Mouse (Mus musculus) heart, embryonic 13.5 days (tissue): ENCODE results near the gene Adra1d. TPM values are rescaled to one million over a fixed set of nuclear protein-coding genes. Genes with fewer than 3 reads are reported as not detected.

Experiments used
- ATAC-seq: fragments of 200-750 bp; cut with Nextera tagmentation; 2 replicates; pipeline ENCODE4 v1.8.0; 2017; ENCODE audit warnings: moderate TSS enrichment; ENCODE audit not compliant: insufficient number of reproducible peaks, low FRiP score, low TSS enrichment; ENCODE audit errors: extremely low read depth
- H3K27ac ChIP-seq: fragments of 300-500 bp; sonication (generic); replicated peaks from 2 replicates; pipeline ENCODE4 v1.5.1; 2015; ENCODE audit warnings: moderate library complexity, mild to moderate bottlenecking, inconsistent platforms
- H3K27me3 ChIP-seq: fragments of 300-500 bp; sonication (generic); replicated peaks from 2 replicates; pipeline ENCODE4 v1.6.1; 2015; ENCODE audit warnings: mild to moderate bottlenecking, inconsistent platforms
- H3K36me3 ChIP-seq: fragments of 300-500 bp; sonication (generic); 2 replicates; pipeline ENCODE4 v1.6.1; 2015; ENCODE audit warnings: mild to moderate bottlenecking, inconsistent platforms
- H3K4me1 ChIP-seq: fragments of 300-500 bp; sonication (generic); 2 replicates; pipeline ENCODE4 v1.6.1; 2015; ENCODE audit warnings: inconsistent platforms
- H3K4me2 ChIP-seq: fragments of 300-500 bp; sonication (generic); 2 replicates; pipeline ENCODE4 v1.6.1; 2015; ENCODE audit warnings: inconsistent platforms, mild to moderate bottlenecking, moderate library complexity
- H3K4me3 ChIP-seq: fragments of 300-500 bp; sonication (generic); 2 replicates; pipeline ENCODE4 v1.5.1; 2015; ENCODE audit warnings: moderate library complexity, mild to moderate bottlenecking, inconsistent platforms
- H3K9ac ChIP-seq: fragments of 300-500 bp; sonication (generic); 2 replicates; pipeline ENCODE4 v1.6.1; 2015; ENCODE audit warnings: inconsistent platforms, mild to moderate bottlenecking, moderate library complexity
- H3K9me3 ChIP-seq: fragments of 300-500 bp; sonication (generic); 2 replicates; pipeline ENCODE4 v1.6.1; 2016; ENCODE audit warnings: inconsistent platforms
- WGBS: fragments of 180-500 bp; shearing (Covaris S2); methylation state at CpG from one replicate; pipeline ENCODE4 v1.1.7; 2015; ENCODE audit warnings: mixed read lengths; 5-methylcytosine and 5-hydroxymethylcytosine counted together
- polyA plus RNA-seq: library from polyadenylated mRNA; unstranded; fragments of >200 nt; fragmentation: Nextera tagmentation; extraction: Ambion mirVana; gene quantifications from 2 replicates; pipeline ENCODE4 v1.2.1, GENCODE M21; 2015

Gene Adra1d
- polyA plus RNA-seq, 1 experiment from 2014 or later: 0.24 TPM

- no peaks in the 10 kb centered on the region for H3K36me3 ChIP-seq
- peak overlapping the region; percentile 58 for H3K27ac ChIP-seq
- no peaks in the 10 kb centered on the region for H3K9me3 ChIP-seq
- H3K27me3 ChIP-seq: peaks cover 12% of the 10 kb centered on the region; the same call in 1 of the 2 replicates
- WGBS: 35% methylated on average over 7 of the region's 7 CpGs
- peaks cover 15% of the 10 kb centered on the region for H3K4me1 ChIP-seq
- peak; percentile 54 for ATAC-seq
- H3K4me2 ChIP-seq: no peak overlapping the region
- H3K9ac ChIP-seq: no peak overlapping the region
- H3K4me3 ChIP-seq: no peak overlapping the region
These were observed 23.7 kb downstream of the Adra1d start for GRCm38 (mm10) chr2:131538341-131538740.

- peaks cover 6% of the 10 kb centered on the region; the same call in 1 of the 2 replicates for H3K27me3 ChIP-seq
- peaks cover 19% of the 10 kb centered on the region for H3K4me1 ChIP-seq
- no peak overlapping the region for H3K4me2 ChIP-seq
- H3K27ac ChIP-seq: no peak overlapping the region
- no peaks in the 10 kb centered on the region for H3K36me3 ChIP-seq
- H3K9me3 ChIP-seq: no peaks in the 10 kb centered on the region
- ATAC-seq: no peak
- WGBS: 76% methylated on average over 5 of the region's 5 CpGs
- no peak overlapping the region for H3K9ac ChIP-seq
- no peak overlapping the region for H3K4me3 ChIP-seq
These were observed 26.9 kb downstream of the Adra1d start for GRCm38 (mm10) chr2:131535168-131535567.

DNA sequence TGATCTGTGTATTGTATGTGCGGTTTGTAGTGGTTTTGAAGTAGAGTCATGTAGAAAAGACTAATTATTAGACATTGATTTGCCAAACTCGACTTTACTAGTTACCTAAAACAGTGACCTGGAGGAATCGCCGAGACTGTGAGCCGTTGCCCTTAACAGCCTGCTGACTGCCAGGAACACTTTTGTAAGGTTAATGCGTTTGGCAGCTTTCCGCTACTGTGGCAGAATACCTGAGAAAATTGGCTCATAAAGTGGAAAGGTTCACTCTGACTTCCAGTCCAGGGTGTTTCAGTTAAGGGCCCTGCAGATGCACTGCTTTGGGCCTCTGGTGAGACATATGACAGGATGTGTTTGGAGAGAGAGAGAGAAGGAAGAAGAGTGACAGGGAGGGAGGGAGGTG, 30.8 kb downstream of the Adra1d start:
- H3K27ac ChIP-seq: no peak overlapping the region
- H3K9me3 ChIP-seq: no peaks in the 10 kb centered on the region
- WGBS: 77% methylated on average over 7 of the region's 7 CpGs
- no peak overlapping the region for H3K9ac ChIP-seq
- no peak overlapping the region for H3K4me3 ChIP-seq
- ATAC-seq: no peak
- H3K4me2 ChIP-seq: no peak overlapping the region
- H3K27me3 ChIP-seq: peaks cover 6% of the 10 kb centered on the region; the same call in 1 of the 2 replicates
- H3K36me3 ChIP-seq: 0 out of 2 replicates have a peak, but pooled peaks cover 3% of the 10 kb centered on the region
- H3K4me1 ChIP-seq: peaks cover 5% of the 10 kb centered on the region; the same call in 1 of the 2 replicates

- Histone ChIP-seq H3K4me1 (peaks cover 5% of the 10 kb centered on the region; the same call in 1 of the 2 replicates), H3K27ac (no peak overlapping the region), H3K9me3 (no peaks in the 10 kb centered on the region), H3K27me3 (peaks cover 6% of the 10 kb centered on the region; the same call in 1 of the 2 replicates), H3K9ac (no peak overlapping the region), H3K36me3 (peaks cover 7% of the 10 kb centered on the region; the same call in 1 of the 2 replicates), H3K4me3 (no peak overlapping the region), H3K4me2 (no peak overlapping the region)
- WGBS: 22% methylated on average over 9 of the region's 9 CpGs
- ATAC-seq: no peak
These were observed 31.5 kb downstream of the Adra1d start for GRCm38 (mm10) chr2:131530623-131531008.

- WGBS: 27% methylated on average over 11 of the region's 11 CpGs
- H3K4me3 ChIP-seq: no peak overlapping the region
- no peaks in the 10 kb centered on the region for H3K9me3 ChIP-seq
- H3K9ac ChIP-seq: no peak overlapping the region
- no peak overlapping the region for H3K4me2 ChIP-seq
- H3K4me1 ChIP-seq: peaks cover 5% of the 10 kb centered on the region; the same call in 1 of the 2 replicates
- H3K27ac ChIP-seq: no peak overlapping the region
- peaks cover 6% of the 10 kb centered on the region; the same call in 1 of the 2 replicates for H3K27me3 ChIP-seq
- no peak for ATAC-seq
- H3K36me3 ChIP-seq: peaks cover 13% of the 10 kb centered on the region; the same call in 1 of the 2 replicates
These were observed 32.0 kb downstream of the Adra1d start for GRCm38 (mm10) chr2:131529898-131530622.

GRCm38 (mm10) chr2:131527061-131527460, 35.0 kb downstream of the Adra1d start:
- Histone ChIP-seq H3K27ac (no peak overlapping the region), H3K4me1 (peaks cover 5% of the 10 kb centered on the region; the same call in 1 of the 2 replicates), H3K4me3 (no peak overlapping the region), H3K27me3 (no peaks in the 10 kb centered on the region), H3K36me3 (peaks cover 27% of the 10 kb centered on the region), H3K9me3 (no peaks in the 10 kb centered on the region), H3K4me2 (no peak overlapping the region), H3K9ac (no peak overlapping the region)
- ATAC-seq: no peak
- 46% methylated on average over 3 of the region's 3 CpGs for WGBS

- peaks cover 62% of the 10 kb centered on the region for H3K36me3 ChIP-seq
- no peak overlapping the region for H3K27ac ChIP-seq
- 92% methylated on average over 19 of the region's 19 CpGs for WGBS
- no peak overlapping the region for H3K9ac ChIP-seq
- H3K27me3 ChIP-seq: no peaks in the 10 kb centered on the region
- no peak overlapping the region for H3K4me2 ChIP-seq
- no peak overlapping the region for H3K4me3 ChIP-seq
- ATAC-seq: no peak
- no peaks in the 10 kb centered on the region for H3K9me3 ChIP-seq
- peaks cover 22% of the 10 kb centered on the region for H3K4me1 ChIP-seq
These were observed 41.3 kb downstream of the Adra1d start for GRCm38 (mm10) chr2:131520743-131521142.

DNA sequence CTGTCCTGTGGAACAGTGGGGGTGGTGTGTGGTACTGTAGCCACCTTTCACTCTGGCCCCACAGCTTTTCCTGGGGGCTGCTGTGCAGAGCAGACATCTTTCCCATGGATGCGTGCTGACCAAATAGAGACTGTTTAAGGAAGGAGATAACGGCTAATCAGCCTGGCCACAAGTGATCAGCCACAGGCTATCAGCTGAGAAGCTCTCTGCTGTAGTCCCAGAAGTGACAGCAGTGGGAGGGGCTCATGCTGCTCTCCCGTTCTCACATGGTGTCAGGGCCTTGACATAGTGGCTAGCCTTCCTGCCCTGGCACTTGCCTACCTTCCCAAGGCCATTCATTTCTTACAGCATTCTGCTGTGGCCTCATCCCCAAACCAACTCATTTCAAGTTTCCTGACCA, 43.3 kb downstream of the Adra1d start:
- peaks cover 42% of the 10 kb centered on the region for H3K4me1 ChIP-seq
- no peak for ATAC-seq
- H3K4me3 ChIP-seq: no peak overlapping the region
- H3K9ac ChIP-seq: 0 out of 2 replicates have a peak overlapping the region, but pooled peaks have one; percentile 19
- H3K4me2 ChIP-seq: no peak overlapping the region; the same call in 1 of the 2 replicates
- H3K27me3 ChIP-seq: no peaks in the 10 kb centered on the region
- no peaks in the 10 kb centered on the region for H3K9me3 ChIP-seq
- peaks cover 43% of the 10 kb centered on the region for H3K36me3 ChIP-seq
- no peak overlapping the region; the same call in 1 of the 2 replicates for H3K27ac ChIP-seq
- 2% methylated on average over 3 of the region's 3 CpGs for WGBS

GRCm38 (mm10) chr2:131517550-131517949, 44.5 kb downstream of the Adra1d start:
- Histone ChIP-seq H3K9ac (no peak overlapping the region), H3K27ac (no peak overlapping the region), H3K4me3 (no peak overlapping the region), H3K4me2 (no peak overlapping the region), H3K9me3 (no peaks in the 10 kb centered on the region), H3K27me3 (no peaks in the 10 kb centered on the region), H3K4me1 (peaks cover 49% of the 10 kb centered on the region), H3K36me3 (peaks cover 42% of the 10 kb centered on the region)
- no peak for ATAC-seq
- 84% methylated on average over 4 of the region's 4 CpGs for WGBS

- Histone ChIP-seq H3K9me3 (no peaks in the 10 kb centered on the region), H3K4me3 (0 out of 2 replicates have a peak overlapping the region, but pooled peaks have one; percentile 9), H3K36me3 (peaks cover 15% of the 10 kb centered on the region; the same call in 1 of the 2 replicates), H3K4me1 (peaks cover 61% of the 10 kb centered on the region), H3K9ac (peak overlapping the region; percentile 44; the same call in 1 of the 2 replicates), H3K4me2 (peak overlapping the region; percentile 41), H3K27me3 (no peaks in the 10 kb centered on the region), H3K27ac (peak overlapping the region; percentile 74)
- peak; percentile 34; the same call in 1 of the 2 replicates for ATAC-seq
- 40% methylated on average over 4 of the region's 4 CpGs for WGBS
These were observed 47.9 kb downstream of the Adra1d start for GRCm38 (mm10) chr2:131514055-131514621.

GRCm38 (mm10) chr2:131513477-131513876, 48.6 kb downstream of the Adra1d start:
- H3K9me3 ChIP-seq: no peaks in the 10 kb centered on the region
- peak overlapping the region; percentile 44; the same call in 1 of the 2 replicates for H3K9ac ChIP-seq
- peak overlapping the region; percentile 41; the same call in 1 of the 2 replicates for H3K4me2 ChIP-seq
- H3K27me3 ChIP-seq: no peaks in the 10 kb centered on the region
- ATAC-seq: no peak
- H3K4me3 ChIP-seq: no peak overlapping the region
- peaks cover 61% of the 10 kb centered on the region for H3K4me1 ChIP-seq
- H3K36me3 ChIP-seq: peaks cover 15% of the 10 kb centered on the region; the same call in 1 of the 2 replicates
- 18% methylated on average over 2 of the region's 2 CpGs for WGBS
- peak overlapping the region; percentile 74 for H3K27ac ChIP-seq
